Mouse (Mus musculus) gastrocnemius, adult 2 months (tissue): ENCODE data around the gene Rpp14. TPM values are rescaled to one million over a fixed set of nuclear protein-coding genes. Genes with fewer than 3 reads are reported as not detected.

Source experiments
- DNase-seq: peaks from one replicate; pipeline ENCODE4 v3.0.0; 2022
- H3K27ac ChIP-seq: fragments of 200-600 bp; 2 replicates; pipeline ENCODE4 v1.8.1; 2022; ENCODE audit warnings: mild to moderate bottlenecking
- H3K4me3 ChIP-seq: fragments of 200-600 bp; 2 replicates; pipeline ENCODE4 v1.8.1; 2022; ENCODE audit warnings: mild to moderate bottlenecking, moderate library complexity
- CTCF ChIP-seq: fragments of 200-600 bp; IDR thresholded peaks from 2 replicates; pipeline ENCODE4 v1.8.1; 2022; ENCODE audit warnings: antibody characterized with exemption, mild to moderate bottlenecking, moderate library complexity
- intact Hi-C: fragments of 180-260 bp; cut with DNase I; formaldehyde crosslinking; loops from one replicate; pipeline ENCODE4 v1.15.1; 2025
- total RNA-seq, 2 experiments: library from RNA; stranded (reverse); gene quantifications; 2 replicates each; pipeline ENCODE4 v1.2.3; 2021

Gene Rpp14
- total RNA-seq, 2 experiments from 2014 or later = 24.2 to 31.5 TPM

- no peak for TF ChIP-seq CTCF
- Histone ChIP-seq H3K4me3 (no peak overlapping the region), H3K27ac (no peak overlapping the region)
- DNase-seq = no peak
- intact Hi-C loops = no loop called here
These were observed 44.1 kb downstream of the Rpp14 start for GRCm38 (mm10) chr14:8124046-8124881.

- no peak overlapping the region for H3K4me3 ChIP-seq
- no peak for DNase-seq
- TF ChIP-seq CTCF = no peak
- no peak overlapping the region for H3K27ac ChIP-seq
- intact Hi-C loops = no loop called here
These were observed 47.8 kb downstream of the Rpp14 start for GRCm38 (mm10) chr14:8127971-8128370.

GRCm38 (mm10) chr14:8132789-8133188 lies 52.6 kb downstream of the Rpp14 start:
- TF ChIP-seq CTCF = no peak
- H3K4me3 ChIP-seq = no peak overlapping the region
- intact Hi-C loops = no loop called here
- H3K27ac ChIP-seq = no peak overlapping the region
- DNase-seq = no peak

GRCm38 (mm10) chr14:8134234-8134633 lies 54.1 kb downstream of the Rpp14 start:
- no peak for DNase-seq
- intact Hi-C loops = no loop called here
- Histone ChIP-seq H3K27ac (no peak overlapping the region), H3K4me3 (no peak overlapping the region)
- TF ChIP-seq CTCF = no peak

- Histone ChIP-seq H3K27ac (peak overlapping the region; percentile 6; the same call in 1 of the 2 replicates), H3K4me3 (no peak overlapping the region)
- no peak for DNase-seq
- intact Hi-C loops = no loop called here
- no peak for TF ChIP-seq CTCF
These were observed 55.0 kb downstream of the Rpp14 start for GRCm38 (mm10) chr14:8135130-8135529.

- no peak for TF ChIP-seq CTCF
- H3K4me3 ChIP-seq = no peak overlapping the region
- intact Hi-C loops = no loop called here
- DNase-seq = no peak
- H3K27ac ChIP-seq = no peak overlapping the region
These were observed 59.9 kb downstream of the Rpp14 start for GRCm38 (mm10) chr14:8139724-8140710.

GRCm38 (mm10) chr14:8141131-8141530 lies 61.0 kb downstream of the Rpp14 start:
- intact Hi-C loops = no loop called here
- Histone ChIP-seq H3K27ac (no peak overlapping the region), H3K4me3 (no peak overlapping the region)
- no peak for TF ChIP-seq CTCF
- no peak for DNase-seq

Other genes starting within 250 kb of the Rpp14 start
- gene Gm45521, start 123.1 kb upstream of the Rpp14 start, total RNA-seq = not detected
- gene Dnase1l3, start 85.8 kb upstream of the Rpp14 start, total RNA-seq = not detected
- gene Abhd6, start 77.5 kb upstream of the Rpp14 start, total RNA-seq = 1 to 10 TPM; 4.8 to 7.3 TPM
- gene Pxk, start 17.8 kb downstream of the Rpp14 start, total RNA-seq = 10 to 100 TPM; 12.4 to 12.7 TPM
- gene Pdhb, start 92.7 kb downstream of the Rpp14 start, total RNA-seq = 100 to 1,000 TPM; 268 to 370 TPM
- gene Kctd6, start 133.8 kb downstream of the Rpp14 start, total RNA-seq = 1 to 10 TPM; 7.7 to 9.3 TPM
- gene Acox2, start 179.0 kb downstream of the Rpp14 start, total RNA-seq = under 1 TPM; 0.28 to 0.54 TPM
- 1 to 10 TPM; 3.6 to 5.6 TPM for gene Fam107a, start 237.7 kb downstream of the Rpp14 start, total RNA-seq